Mouse (Mus musculus) C2C12 (cell line): ENCODE results near the gene Hipk2.

Source experiments
- CEBPB ChIP-seq: IDR thresholded peaks from one replicate; pipeline ENCODE4 v1.6.1; 2011; ENCODE audit warnings: low read depth, mild to moderate bottlenecking, control low read depth, moderate library complexity
- CTCF ChIP-seq: IDR thresholded peaks from one replicate; pipeline ENCODE4 v1.5.1; 2011; ENCODE audit not compliant: control insufficient read depth, insufficient read depth, insufficient read length
- FOSL1 ChIP-seq: IDR thresholded peaks from one replicate; pipeline ENCODE4 v1.8.0; 2011; ENCODE audit warnings: mild to moderate bottlenecking, low read length; ENCODE audit not compliant: poor library complexity, insufficient read depth, severe bottlenecking
- MAX ChIP-seq: IDR thresholded peaks from one replicate; pipeline ENCODE4 v1.6.1; 2011; ENCODE audit warnings: mild to moderate bottlenecking, control low read depth

GRCm38 (mm10) chr6:38811459-38812145, 64.4 kb downstream of the Hipk2 start:
- TF ChIP-seq FOSL1 (no peak), CTCF (no peak), MAX (no peak), CEBPB (no peak)
